Mouse (Mus musculus): ENCODE measurements at regions not wholly inside any gene's neighbourhood (a gene's known extent, or its start where the extent isn't known, plus 50 kb on each side); places are given as distances from the start of the nearest gene placed in this dataset.

GRCm38 (mm10) chr15:25495926-25496644, 82.5 kb upstream of the Basp1 start:
- no peak for TF ChIP-seq CTCF (conservative IDR thresholded peaks at IDR 0.05; ENCODE audit: low read length)
- no peak for TF ChIP-seq POU5F1 (IDR thresholded peaks at IDR 0.05; ENCODE audit: borderline replicate concordance, low read length)
